Mouse (Mus musculus) embryonic facial prominence, embryonic 11.5 days (tissue): Measurements from ENCODE around the gene Cox8c. TPM values are rescaled to one million over a fixed set of nuclear protein-coding genes. Genes with fewer than 3 reads are reported as not detected.

Source experiments
- ATAC-seq: fragments of 200-750 bp; cut with Nextera tagmentation; replicated peaks from 2 replicates; pipeline ENCODE4 v1.8.0; 2017; ENCODE audit warnings: low read depth; ENCODE audit not compliant: insufficient number of reproducible peaks, low FRiP score, low TSS enrichment
- DNase-seq: peaks from one replicate; pipeline ENCODE4 v3.0.0-alpha.2; 2015; ENCODE audit warnings: low spot score
- H3K27ac ChIP-seq: fragments of 300-500 bp; sonication (generic); replicated peaks from 2 replicates; pipeline ENCODE4 v1.5.1; 2014; ENCODE audit warnings: mild to moderate bottlenecking, low read depth, low read length, control low read depth
- H3K27me3 ChIP-seq: fragments of 300-500 bp; sonication (generic); 2 replicates; pipeline ENCODE4 v1.6.1; 2014; ENCODE audit warnings: mild to moderate bottlenecking, low read length, moderate library complexity, mixed read lengths; ENCODE audit not compliant: control insufficient read depth, insufficient read depth
- H3K36me3 ChIP-seq: fragments of 300-500 bp; sonication (generic); replicated peaks from 2 replicates; pipeline ENCODE4 v1.6.1; 2014; ENCODE audit warnings: low read depth, mild to moderate bottlenecking, low read length, moderate library complexity, mixed read lengths; ENCODE audit not compliant: control insufficient read depth, insufficient read depth
- H3K4me1 ChIP-seq: fragments of 300-500 bp; sonication (generic); 2 replicates; pipeline ENCODE4 v1.6.1; 2014; ENCODE audit warnings: low read length, mixed read lengths; ENCODE audit not compliant: control insufficient read depth, insufficient read depth
- H3K4me2 ChIP-seq: fragments of 300-500 bp; sonication (generic); 2 replicates; pipeline ENCODE4 v1.6.1; 2014; ENCODE audit warnings: low read depth, mild to moderate bottlenecking, control low read depth, low read length, moderate library complexity
- H3K4me3 ChIP-seq: fragments of 300-500 bp; sonication (generic); 2 replicates; pipeline ENCODE4 v1.5.1; 2014; ENCODE audit warnings: low read depth, low read length, control low read depth
- H3K9ac ChIP-seq: fragments of 300-500 bp; sonication (generic); replicated peaks from 2 replicates; pipeline ENCODE4 v1.6.1; 2014; ENCODE audit warnings: mild to moderate bottlenecking, control low read depth, low read length
- H3K9me3 ChIP-seq: fragments of 300-500 bp; sonication (generic); replicated peaks from 2 replicates; pipeline ENCODE4 v1.6.1; 2016; ENCODE audit warnings: mild to moderate bottlenecking, low read length, inconsistent platforms, mixed read lengths; ENCODE audit not compliant: control insufficient read depth
- WGBS: fragments of 180-500 bp; shearing (Covaris S2); extraction: QIAGEN DNeasy Blood & Tissue Kit; methylation state at CpG from one replicate; pipeline ENCODE4 v1.1.7; 2014; 5-methylcytosine and 5-hydroxymethylcytosine counted together
- polyA plus RNA-seq: library from polyadenylated mRNA; unstranded; fragments of >200 nt; fragmentation: Nextera tagmentation; extraction: Ambion mirVana; gene quantifications from 2 replicates; pipeline ENCODE4 v1.2.1, GENCODE M21; 2014

Gene Cox8c
- polyA plus RNA-seq, 1 experiment from 2014 or later: not detected

- Histone ChIP-seq H3K36me3 (no peaks in the 10 kb centered on the region), H3K27ac (no peak overlapping the region), H3K4me3 (no peak overlapping the region), H3K9ac (no peak overlapping the region), H3K4me1 (no peaks in the 10 kb centered on the region), H3K9me3 (no peaks in the 10 kb centered on the region), H3K27me3 (peaks cover 5% of the 10 kb centered on the region), H3K4me2 (no peak overlapping the region)
- no peak for DNase-seq
- 85% methylated on average over 1 of the region's 1 CpGs for WGBS
- no peak for ATAC-seq
Measured at GRCm38 (mm10) chr12:102945571-102945970, 46.5 kb downstream of the Cox8c start.

GRCm38 (mm10) chr12:102947826-102948225 lies 48.7 kb downstream of the Cox8c start:
- ATAC-seq (no peak), DNase-seq (peak; percentile 62)
- H3K4me3 ChIP-seq: no peak overlapping the region
- no peaks in the 10 kb centered on the region for H3K9me3 ChIP-seq
- 22% methylated on average over 10 of the region's 10 CpGs for WGBS
- H3K9ac ChIP-seq: no peak overlapping the region
- H3K27ac ChIP-seq: no peak overlapping the region
- no peaks in the 10 kb centered on the region for H3K36me3 ChIP-seq
- H3K4me2 ChIP-seq: no peak overlapping the region
- H3K4me1 ChIP-seq: no peaks in the 10 kb centered on the region
- peaks cover 5% of the 10 kb centered on the region for H3K27me3 ChIP-seq

GRCm38 (mm10) chr12:102948778-102949394 lies 49.8 kb downstream of the Cox8c start, which contains the start of gene Unc79:
Gene Unc79, plus strand, starts transcription at chr12:102948859.
- Histone ChIP-seq H3K9me3 (no peaks in the 10 kb centered on the region), H3K4me3 (peak within 1 kb of the TSS; percentile 49), H3K27me3 (peaks cover 5% of the 10 kb centered on the region), H3K4me1 (no peaks in the 10 kb centered on the region), H3K9ac (peak within 1 kb of the TSS; percentile 35), H3K36me3 (no peaks in the 10 kb centered on the region), H3K4me2 (peak within 1 kb of the TSS; percentile 92), H3K27ac (no peak within 1 kb of the TSS; the same call in 1 of the 2 replicates)
- DNase-seq: peak; percentile 49
- WGBS: under 1% methylated on average over 48 of the region's 48 CpGs
- peak; percentile 76 for ATAC-seq

DNA sequence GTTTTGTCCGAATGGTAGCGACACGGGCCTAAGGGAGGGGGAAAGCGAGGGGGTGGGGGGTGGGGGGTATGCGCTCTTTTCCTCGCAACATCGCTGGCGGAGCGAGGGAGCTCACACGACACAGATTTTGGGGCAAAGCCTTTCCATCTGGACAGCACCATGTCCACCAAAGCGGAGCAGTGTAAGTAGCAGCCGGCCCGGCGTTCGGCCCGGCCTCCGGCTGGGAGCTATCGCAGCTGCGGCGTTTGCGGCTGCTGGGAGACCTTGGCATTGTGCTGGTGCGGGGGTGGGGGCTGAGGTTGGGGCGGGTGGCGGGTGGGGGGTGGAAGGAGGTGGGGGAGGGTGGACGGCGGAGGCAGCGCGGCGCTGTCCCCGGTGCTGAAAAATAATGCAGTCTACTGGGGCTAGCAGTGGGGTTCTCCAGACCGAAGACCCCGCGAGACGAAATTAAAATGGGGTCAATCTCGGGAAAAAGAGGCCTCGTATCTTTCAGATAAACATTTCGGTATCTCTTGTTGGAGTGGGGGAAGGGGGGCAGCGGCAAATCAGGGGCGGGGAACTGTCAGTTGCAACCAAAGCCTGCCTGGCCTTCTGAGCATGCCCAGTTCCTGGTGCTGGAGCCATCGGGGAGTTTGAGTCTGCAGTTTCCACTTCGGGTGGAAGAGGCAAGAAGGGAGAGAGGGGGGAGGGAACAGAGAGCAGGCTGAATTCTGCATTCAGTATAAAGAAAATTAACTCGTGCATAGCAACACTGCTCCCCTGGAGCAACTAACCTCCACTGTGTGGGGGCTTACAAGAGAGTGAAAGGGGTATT lies 50.5 kb downstream of the Cox8c start:
- no peaks in the 10 kb centered on the region for H3K36me3 ChIP-seq
- H3K27ac ChIP-seq: no peak overlapping the region
- H3K4me3 ChIP-seq: peak overlapping the region; percentile 49
- H3K27me3 ChIP-seq: peaks cover 5% of the 10 kb centered on the region
- ATAC-seq (peak; percentile 87), DNase-seq (peak; percentile 80)
- H3K9me3 ChIP-seq: no peaks in the 10 kb centered on the region
- H3K9ac ChIP-seq: peak overlapping the region; percentile 35
- H3K4me2 ChIP-seq: peak overlapping the region; percentile 92
- no peaks in the 10 kb centered on the region for H3K4me1 ChIP-seq
- WGBS: 0% methylated on average over 40 of the region's 42 CpGs

Other genes with a start within 250 kb of the Cox8c start
- gene Itpk1, start 194.4 kb upstream of the Cox8c start, polyA plus RNA-seq: 8.4 and 9.4 TPM in 2 replicates
- 34.5 and 37.2 TPM in 2 replicates for gene Moap1, start 155.7 kb upstream of the Cox8c start, polyA plus RNA-seq
- gene Tmem251, start 155.6 kb upstream of the Cox8c start, polyA plus RNA-seq: 10.1 and 10.9 TPM in 2 replicates
- not detected in 2 replicates for gene Gm28051, start 141.6 kb upstream of the Cox8c start, polyA plus RNA-seq
- 34.7 and 38.3 TPM in 2 replicates for gene Gon7, start 141.5 kb upstream of the Cox8c start, polyA plus RNA-seq
- gene Ubr7, start 141.3 kb upstream of the Cox8c start, polyA plus RNA-seq: 61.7 and 68.1 TPM in 2 replicates
- 30.2 and 31.4 TPM in 2 replicates for gene Gm20604, start 140.6 kb upstream of the Cox8c start, polyA plus RNA-seq
- 21.0 and 21.7 TPM in 2 replicates for gene Btbd7, start 20.8 kb upstream of the Cox8c start, polyA plus RNA-seq
- 0.46 and 0.54 TPM in 2 replicates for gene Unc79, start 49.5 kb downstream of the Cox8c start, polyA plus RNA-seq